Mouse (Mus musculus) E14TG2a.4 (cell line): ENCODE measurements around the gene Ston2.
"Not testable (repeated sequence)": the region's sequence is repeated elsewhere in the genome, so short reads cannot be mapped to it uniquely, and the experiment has no call there.

Source experiments
- H3K27me3 ChIP-seq: 2 replicates; pipeline ENCODE4 v1.6.1; 2014; ENCODE audit warnings: low read length, control low read depth; ENCODE audit not compliant: insufficient read depth
- H3K36me3 ChIP-seq: 2 replicates; pipeline ENCODE4 v1.6.1; 2014; ENCODE audit warnings: low read length, control low read depth; ENCODE audit not compliant: insufficient read depth
- H3K4me1 ChIP-seq: replicated peaks from 2 replicates; pipeline ENCODE4 v1.6.1; 2014; ENCODE audit warnings: low read depth, low read length, control low read depth
- H3K4me3 ChIP-seq: replicated peaks from 2 replicates; pipeline ENCODE4 v1.5.1; 2014; ENCODE audit warnings: mild to moderate bottlenecking, low read length
- H3K9me3 ChIP-seq: 2 replicates; pipeline ENCODE4 v1.6.1; 2014; ENCODE audit warnings: low read length, control low read depth
- CTCF ChIP-seq: conservative IDR thresholded peaks from 2 replicates; pipeline ENCODE4 v1.5.1; 2014; ENCODE audit warnings: low read length
- NANOG ChIP-seq: IDR thresholded peaks from 2 replicates; pipeline ENCODE4 v1.6.1; 2014; ENCODE audit warnings: borderline replicate concordance, low read length, mixed read lengths
- POU5F1 ChIP-seq: IDR thresholded peaks from 2 replicates; pipeline ENCODE4 v1.6.1; 2014; ENCODE audit warnings: low read length, borderline replicate concordance

Gene Ston2

GRCm38 (mm10) chr12:91748241-91748865 is 39.8 kb downstream of the Ston2 start:
- Histone ChIP-seq H3K9me3 (no peaks in the 10 kb centered on the region), H3K27me3 (no peaks in the 10 kb centered on the region), H3K4me3 (no peak overlapping the region), H3K4me1 (peaks cover 23% of the 10 kb centered on the region), H3K36me3 (no peaks in the 10 kb centered on the region)
- TF ChIP-seq NANOG (no peak), CTCF (no peak), POU5F1 (no peak)

GRCm38 (mm10) chr12:91746839-91747238 is 41.3 kb downstream of the Ston2 start:
- H3K27me3 ChIP-seq, H3K36me3 ChIP-seq, H3K4me3 ChIP-seq, H3K9me3 ChIP-seq: not testable (repeated sequence)
- H3K4me1 ChIP-seq: peaks cover 13% of the 10 kb centered on the region

- TF ChIP-seq POU5F1: no peak
- TF ChIP-seq CTCF: no peak
- no peak for TF ChIP-seq NANOG
- H3K36me3 ChIP-seq: peaks cover 9% of the 10 kb centered on the region
These were observed 42.4 kb downstream of the Ston2 start for GRCm38 (mm10) chr12:91745758-91746290.

GRCm38 (mm10) chr12:91744091-91744490 is 44.1 kb downstream of the Ston2 start:
- Histone ChIP-seq H3K4me3 (no peak overlapping the region), H3K9me3 (no peaks in the 10 kb centered on the region), H3K4me1 (0 out of 2 replicates have a peak, but pooled peaks cover 3% of the 10 kb centered on the region), H3K36me3 (peaks cover 18% of the 10 kb centered on the region), H3K27me3 (no peaks in the 10 kb centered on the region)
- no peak for TF ChIP-seq NANOG
- no peak for TF ChIP-seq POU5F1
- TF ChIP-seq CTCF: no peak

More at GRCm38 (mm10) chr12:91745758-91746290, 42.4 kb downstream of the Ston2 start:
- Histone ChIP-seq H3K27me3 (no peaks in the 10 kb centered on the region), H3K9me3 (no peaks in the 10 kb centered on the region), H3K4me1 (0 out of 2 replicates have a peak, but pooled peaks cover 8% of the 10 kb centered on the region), H3K4me3 (no peak overlapping the region)

GRCm38 (mm10) chr12:91742916-91743315 is 45.3 kb downstream of the Ston2 start:
- no peaks in the 10 kb centered on the region for H3K27me3 ChIP-seq
- TF ChIP-seq CTCF: no peak
- TF ChIP-seq POU5F1: no peak
- TF ChIP-seq NANOG: no peak
- 0 out of 2 replicates have a peak, but pooled peaks cover 3% of the 10 kb centered on the region for H3K4me1 ChIP-seq
- H3K36me3 ChIP-seq: peaks cover 19% of the 10 kb centered on the region
- no peak overlapping the region for H3K4me3 ChIP-seq
- no peaks in the 10 kb centered on the region for H3K9me3 ChIP-seq

- Histone ChIP-seq H3K9me3 (no peaks in the 10 kb centered on the region), H3K4me3 (no peak overlapping the region), H3K4me1 (peaks cover 14% of the 10 kb centered on the region), H3K27me3 (no peaks in the 10 kb centered on the region), H3K36me3 (peaks cover 30% of the 10 kb centered on the region)
- no peak for TF ChIP-seq POU5F1
- TF ChIP-seq NANOG: no peak
These were observed 49.8 kb downstream of the Ston2 start for GRCm38 (mm10) chr12:91738381-91738780.

- TF ChIP-seq CTCF: no peak
- TF ChIP-seq POU5F1: no peak
- no peak for TF ChIP-seq NANOG
- no peaks in the 10 kb centered on the region for H3K27me3 ChIP-seq
- H3K4me1 ChIP-seq: peaks cover 16% of the 10 kb centered on the region
- peaks cover 21% of the 10 kb centered on the region; the same call in 1 of the 2 replicates for H3K36me3 ChIP-seq
- H3K9me3 ChIP-seq: no peaks in the 10 kb centered on the region
- no peak overlapping the region for H3K4me3 ChIP-seq
These were observed 51.8 kb downstream of the Ston2 start for GRCm38 (mm10) chr12:91736221-91736980.

- no peak overlapping the region for H3K4me3 ChIP-seq
- peaks cover 16% of the 10 kb centered on the region; the same call in 1 of the 2 replicates for H3K36me3 ChIP-seq
- H3K4me1 ChIP-seq: peaks cover 17% of the 10 kb centered on the region
- TF ChIP-seq POU5F1: no peak
- no peak for TF ChIP-seq CTCF
- TF ChIP-seq NANOG: no peak
- H3K27me3 ChIP-seq: no peaks in the 10 kb centered on the region
- no peaks in the 10 kb centered on the region for H3K9me3 ChIP-seq
These were observed 53.8 kb downstream of the Ston2 start for GRCm38 (mm10) chr12:91734246-91735027.
